Comparison of ENCODE assay signal across 9 mouse cellular contexts in the genomic region with DNA sequence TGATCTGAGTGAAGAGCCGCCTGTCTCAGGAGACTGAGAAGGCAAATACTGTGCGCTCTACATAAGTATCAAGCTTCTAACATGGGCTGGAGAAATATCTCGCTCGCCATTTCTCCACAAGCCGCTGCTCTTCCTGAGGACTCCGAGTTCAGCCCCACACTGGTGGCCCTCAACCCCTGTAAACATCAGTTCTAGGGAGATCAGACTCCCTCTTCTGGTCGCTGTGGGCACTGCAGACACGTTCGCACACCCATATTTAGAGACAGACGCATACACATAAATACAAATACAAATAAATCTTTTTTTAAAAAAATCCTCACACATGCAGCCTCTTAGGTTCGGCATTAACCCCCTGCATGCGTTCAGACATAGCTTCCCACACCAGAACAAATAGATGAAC. TPM values are rescaled to one million over a fixed set of nuclear protein-coding genes. Genes with fewer than 3 reads are reported as not detected.
A peak's percentile ranks its signal among the peaks of the same experiment; 100 is the strongest.
DNase-seq lines count a peak whose midpoint lies in the region; ATAC-seq and TF ChIP-seq lines count a peak whose summit lies in the region.
"Had no signal": no experiment of that assay in that cellular context is flagged by ENCODE, and none has a peak within 500 bp of the region (broad histone marks: within the 10 kb centered on the region; RNA-seq: fewer than 3 reads in every experiment).

No protein-coding gene starts in this region.

- no peaks in the 10 kb centered on the region for H3K36me3 ChIP-seq in CH12.LX (replicated peaks in 1 of 2; ENCODE audit: control insufficient read depth in 1 of 2, insufficient read depth in 1 of 2, low read length in 1 of 2)
- no peaks in the 10 kb centered on the region for H3K36me3 ChIP-seq in ES-E14 (ENCODE audit: control insufficient read depth, insufficient read depth, low read length, poor library complexity, severe bottlenecking)
- H3K36me3 ChIP-seq in midbrain, embryonic 15.5 days (replicated peaks): no peaks in the 10 kb centered on the region
- H3K36me3 ChIP-seq: midbrain, embryonic 12.5 days had no signal

- H3K9me3 ChIP-seq in CH12.LX (replicated peaks; ENCODE audit: low read length) (no peaks in the 10 kb centered on the region), ES-E14 (ENCODE audit: control insufficient read depth, insufficient read depth, low read depth, low read length) (no peaks in the 10 kb centered on the region)
- H3K9me3 ChIP-seq in midbrain, embryonic 15.5 days: no peaks in the 10 kb centered on the region
- H3K9me3 ChIP-seq: midbrain, embryonic 12.5 days had no signal

- intact Hi-C loops in left cerebral cortex, postnatal 4 days (cut with DNase I): no loop called here
- intact Hi-C loops in left cerebral cortex, postnatal 36 days (cut with DNase I): no loop called here

- DNase-seq in left cerebral cortex, postnatal 4 days: peak; percentile 21
- DNase-seq in left cerebral cortex, postnatal 36 days (ENCODE audit: low spot score in 2 of 2): no peak
- DNase-seq in CH12.LX (ENCODE audit: extremely low read depth) (no peak), ES-E14 (ENCODE audit: low read depth, low spot score) (peak; percentile 53)
- no peak for DNase-seq in left cerebral cortex, adult 11 months (ENCODE audit: low spot score)
- DNase-seq: adrenal gland, adult 8-10 months had no signal

- no peak overlapping the region for H3K4me2 ChIP-seq in CH12.LX (ENCODE audit: insufficient read depth, low read depth, poor library complexity, severe bottlenecking)
- H3K4me2 ChIP-seq in midbrain, embryonic 15.5 days: no peak overlapping the region
- H3K4me2 ChIP-seq: midbrain, embryonic 12.5 days had no signal

- H3K79me2 ChIP-seq in CH12.LX (replicated peaks; ENCODE audit: control insufficient read depth, extremely low read depth, insufficient read depth, poor library complexity, severe bottlenecking): no peaks in the 10 kb centered on the region

- H3K27me3 ChIP-seq in CH12.LX (replicated peaks): no peaks in the 10 kb centered on the region
- no peaks in the 10 kb centered on the region for H3K27me3 ChIP-seq in midbrain, embryonic 15.5 days (replicated peaks)
- H3K27me3 ChIP-seq: midbrain, embryonic 12.5 days had no signal

- peak; percentile 23 to 52; a peak in 2 of 4 replicates for TF ChIP-seq CTCF in CH12.LX (conservative IDR thresholded peaks at IDR 0.05 in 1 of 2, IDR thresholded peaks at IDR 0.05 in 1 of 2; ENCODE audit: low read depth in 2 of 2, low read length in 2 of 2)

- no peak overlapping the region for H3K4me3 ChIP-seq in CH12.LX (replicated peaks in 1 of 3; ENCODE audit: low read depth in 2 of 3, low read length in 2 of 3, poor library complexity in 1 of 3)
- peak overlapping the region in 1 of 2 experiments; percentile 57; a peak in 1 of 4 replicates for H3K4me3 ChIP-seq in ES-E14 (ENCODE audit: insufficient read depth in 1 of 2, low read depth in 1 of 2, low read length in 2 of 2, poor library complexity in 1 of 2, severe bottlenecking in 1 of 2)
- no peak overlapping the region for H3K4me3 ChIP-seq in midbrain, embryonic 15.5 days
- H3K4me3 ChIP-seq: midbrain, embryonic 12.5 days had no signal

- H3K4me1 ChIP-seq in CH12.LX (ENCODE audit: control insufficient read depth in 1 of 2, insufficient read depth in 2 of 2): no peaks in the 10 kb centered on the region
- no peaks in the 10 kb centered on the region for H3K4me1 ChIP-seq in ES-E14 (ENCODE audit: control insufficient read depth in 2 of 2, insufficient read depth in 2 of 2, low read length in 2 of 2, poor library complexity in 1 of 2)
- peaks cover 13% of the 10 kb centered on the region for H3K4me1 ChIP-seq in midbrain, embryonic 15.5 days

- 77% methylated on average over 12 of the region's 12 CpGs for WGBS in midbrain, embryonic 15.5 days

- no peak for TF ChIP-seq EP300 in CH12.LX (IDR thresholded peaks at IDR 0.05; ENCODE audit: low read length)

- no peak overlapping the region for H3K9ac ChIP-seq in CH12.LX (ENCODE audit: insufficient read depth, low read depth)
- H3K9ac ChIP-seq in ES-E14 (ENCODE audit: insufficient read depth, low read depth, low read length, poor library complexity, severe bottlenecking): no peak overlapping the region; the same call in 1 of the 2 replicates
- no peak overlapping the region for H3K9ac ChIP-seq in midbrain, embryonic 15.5 days
- H3K9ac ChIP-seq: midbrain, embryonic 12.5 days had no signal

- in situ Hi-C loops in CH12.LX (cut with MboI; ENCODE audit: low pct_ligation_motif_present, low pct_unique_long_range_greater_than_20kb, low sequenced_read_pairs) (no loop called here), ES-E14 (cut with MboI; ENCODE audit: low sequenced_read_pairs in 2 of 2, unreplicated experiment in 2 of 2) (no loop called here)

- dilution Hi-C loops in CH12.LX (cut with MboI; ENCODE audit: extremely low pct_ligation_motif_present, extremely low pct_unique_long_range_greater_than_20kb, low sequenced_read_pairs): no loop called here

- H3K27ac ChIP-seq in CH12.LX (ENCODE audit: insufficient read depth, low read depth): no peak overlapping the region
- H3K27ac ChIP-seq in ES-E14 (ENCODE audit: insufficient read depth, low read depth, low read length, poor library complexity, severe bottlenecking): no peak overlapping the region
- H3K27ac ChIP-seq in midbrain, embryonic 15.5 days: 0 out of 2 replicates have a peak overlapping the region, but pooled peaks have one; percentile 15
- H3K27ac ChIP-seq: midbrain, embryonic 12.5 days had no signal

- no peak for TF ChIP-seq POLR2A in CH12.LX (IDR thresholded peaks at IDR 0.05; ENCODE audit: low read depth, low read length)

- ATAC-seq in midbrain, embryonic 15.5 days (replicated peaks): peak; percentile 21; the same call in 1 of the 2 replicates
- no peak for ATAC-seq in granulocyte monocyte progenitor cell, adult 5-6 weeks (replicated peaks; ENCODE audit: poor library complexity, severe bottlenecking)

- peak; percentile 17 for TF ChIP-seq RAD21 in CH12.LX (IDR thresholded peaks at IDR 0.05; ENCODE audit: low read depth, low read length)

TF ChIP-seq in CH12.LX, 34 proteins besides CTCF, POLR2A, EP300 and RAD21:
- no peak for TF ChIP-seq MAX (IDR thresholded peaks at IDR 0.05; ENCODE audit: low read length)
- no peak for TF ChIP-seq GABPA (IDR thresholded peaks at IDR 0.05; ENCODE audit: insufficient replicate concordance, low read depth, low read length)
- no peak for TF ChIP-seq MYC (IDR thresholded peaks at IDR 0.05; ENCODE audit: low read depth, low read length)
- no peak for TF ChIP-seq MAFK (IDR thresholded peaks at IDR 0.05; ENCODE audit: insufficient replicate concordance, low read length)
- no peak for TF ChIP-seq PAX5 (IDR thresholded peaks at IDR 0.05; ENCODE audit: low read length)
- TF ChIP-seq SMC3 (IDR thresholded peaks at IDR 0.05; ENCODE audit: low read depth, low read length): peak; percentile 41
TF ChIP-seq in CH12.LX: peak in this region for 1.

TF ChIP-seq in ES-E14, 5 proteins besides CTCF, POLR2A, EP300 and RAD21:
- 0 out of 2 replicates have a peak, but pooled peaks have one; percentile 8 for TF ChIP-seq ZC3H11A (IDR thresholded peaks at IDR 0.05; ENCODE audit: borderline replicate concordance, low read depth, low read length)
- no peak for TF ChIP-seq MAFK (IDR thresholded peaks at IDR 0.05; ENCODE audit: insufficient read depth, low read depth, low read length)

RNA-seq across cellular contexts. Expression of gene Ccdc93, which starts 41.3 kb away (rescaled TPM):
- 10 to 100 TPM; 28.8 to 30.6 TPM for total RNA-seq in left cerebral cortex, postnatal 4 days (2021)
- 10 to 100 TPM; 17.2 to 25.1 TPM for total RNA-seq in left cerebral cortex, postnatal 36 days (2021)
- total RNA-seq in CH12.LX (2012; rRNA removed): 21.0 and 21.2 TPM in 2 replicates
- 23.7 and 25.0 TPM in 2 replicates for total RNA-seq in CH12.LX (2014; rRNA removed)
- 34.0 and 37.2 TPM in 2 replicates for polyA plus RNA-seq in CH12.LX (2012; ENCODE audit: insufficient read length, low read depth)
- total RNA-seq in ES-E14 (2012; rRNA removed): 10.4 and 11.7 TPM in 2 replicates
- polyA plus RNA-seq in midbrain, embryonic 15.5 days (2015; fragmentation: Nextera tagmentation; extraction: Ambion mirVana): 11.5 and 14.8 TPM in 2 replicates
- 19.2 and 19.5 TPM in 2 replicates for total RNA-seq in granulocyte monocyte progenitor cell, adult 5-6 weeks (2014; fragmentation: Nextera tagmentation)
- total RNA-seq in granulocyte monocyte progenitor cell, adult 5-6 weeks (2017): 24.8 and 32.0 TPM in 2 replicates

RNA-seq across cellular contexts. Expression of gene Insig2, which starts 57.2 kb away (rescaled TPM):
- total RNA-seq in left cerebral cortex, postnatal 4 days (2021): 10 to 100 TPM; 23.9 to 29.0 TPM
- 10 to 100 TPM; 55.7 to 56.0 TPM for total RNA-seq in left cerebral cortex, postnatal 36 days (2021)
- total RNA-seq in CH12.LX (2012; rRNA removed) (25.0 and 37.7 TPM in 2 replicates), CH12.LX (2014; rRNA removed) (20.1 and 23.6 TPM in 2 replicates), ES-E14 (2012; rRNA removed) (24.9 and 34.4 TPM in 2 replicates)
- polyA plus RNA-seq in CH12.LX (2012; ENCODE audit: insufficient read length, low read depth): 20.5 and 21.2 TPM in 2 replicates
- polyA plus RNA-seq in midbrain, embryonic 15.5 days (2015; fragmentation: Nextera tagmentation; extraction: Ambion mirVana): 48.0 and 49.8 TPM in 2 replicates
- 7.1 and 48.4 TPM in 2 replicates for total RNA-seq in granulocyte monocyte progenitor cell, adult 5-6 weeks (2014; fragmentation: Nextera tagmentation)
- total RNA-seq in granulocyte monocyte progenitor cell, adult 5-6 weeks (2017): 5.4 and 11.5 TPM in 2 replicates

Comparison
In these comparisons a context has a peak if more than half of its experiments do, and no peak if none do; other contexts are left out.
1. DNase-seq: peak in left cerebral cortex, postnatal 4 days (single experiment) and ES-E14 (single experiment); none in left cerebral cortex, postnatal 36 days (0 of 2), CH12.LX (single experiment) and left cerebral cortex, adult 11 months (single experiment).